Mouse (Mus musculus) liver, postnatal 0 days (tissue): ENCODE results near the gene Lrmda. TPM values are rescaled to one million over a fixed set of nuclear protein-coding genes. Genes with fewer than 3 reads are reported as not detected.

ENCODE experiments used
- ATAC-seq: fragments of 200-750 bp; cut with Nextera tagmentation; 2 replicates; pipeline ENCODE4 v1.8.0; 2017; ENCODE audit warnings: mild to moderate bottlenecking, moderate library complexity
- DNase-seq: peaks from one replicate; pipeline ENCODE4 v3.0.0-alpha.2; 2016
- H3K27ac ChIP-seq: fragments of 300-500 bp; sonication (generic); 2 replicates; pipeline ENCODE4 v1.5.1; 2014; ENCODE audit warnings: antibody characterized with exemption, moderate library complexity, mild to moderate bottlenecking, low read depth
- H3K27me3 ChIP-seq: fragments of 300-500 bp; sonication (generic); 2 replicates; pipeline ENCODE4 v1.6.1; 2014; ENCODE audit warnings: low read length, control low read depth, mixed read lengths; ENCODE audit not compliant: insufficient read depth
- H3K36me3 ChIP-seq: fragments of 300-500 bp; sonication (generic); replicated peaks from 2 replicates; pipeline ENCODE4 v1.6.1; 2014; ENCODE audit warnings: mild to moderate bottlenecking, control low read depth, low read length, moderate library complexity, mixed read lengths; ENCODE audit not compliant: insufficient read depth
- H3K4me1 ChIP-seq: fragments of 300-500 bp; sonication (generic); 2 replicates; pipeline ENCODE4 v1.6.1; 2014; ENCODE audit warnings: antibody characterized with exemption, mild to moderate bottlenecking, control low read depth; ENCODE audit not compliant: insufficient read depth
- H3K4me2 ChIP-seq: fragments of 300-500 bp; sonication (generic); 2 replicates; pipeline ENCODE4 v1.6.1; 2014; ENCODE audit warnings: low read depth, mild to moderate bottlenecking, low read length, moderate library complexity, mixed read lengths
- H3K4me3 ChIP-seq: fragments of 300-500 bp; sonication (generic); 2 replicates; pipeline ENCODE4 v1.5.1; 2014; ENCODE audit warnings: low read depth, low read length
- H3K9ac ChIP-seq: fragments of 300-500 bp; sonication (generic); replicated peaks from 2 replicates; pipeline ENCODE4 v1.6.1; 2014; ENCODE audit warnings: mild to moderate bottlenecking, moderate library complexity
- H3K9me3 ChIP-seq: fragments of 300-500 bp; sonication (generic); 2 replicates; pipeline ENCODE4 v1.6.1; 2016; ENCODE audit warnings: mild to moderate bottlenecking, control low read depth, low read length, mixed read lengths
- CTCF ChIP-seq: sonication (generic); IDR thresholded peaks from 2 replicates; pipeline ENCODE4 v1.5.1; 2016; ENCODE audit warnings: antibody characterized with exemption, low read depth
- EP300 ChIP-seq: IDR thresholded peaks from 2 replicates; pipeline ENCODE4 v1.6.1; 2016; ENCODE audit warnings: antibody characterized with exemption, low read depth, mild to moderate bottlenecking
- WGBS: fragments of 180-500 bp; shearing (Covaris S2); extraction: QIAGEN DNeasy Blood & Tissue Kit; methylation state at CpG from one replicate; pipeline ENCODE4 v1.1.7; 2014; ENCODE audit not compliant: insufficient replicate concordance; 5-methylcytosine and 5-hydroxymethylcytosine counted together
- polyA plus RNA-seq: library from polyadenylated mRNA; unstranded; fragments of >200 nt; fragmentation: Nextera tagmentation; extraction: Ambion mirVana; gene quantifications from 2 replicates; pipeline ENCODE4 v1.2.1, GENCODE M21; 2015

Gene Lrmda
- polyA plus RNA-seq, 1 experiment from 2014 or later: 0.28 TPM

- WGBS: 50% methylated on average over 5 of the region's 5 CpGs
- no peaks in the 10 kb centered on the region for H3K27me3 ChIP-seq
- ATAC-seq (no peak), DNase-seq (no peak)
- H3K4me3 ChIP-seq: no peak overlapping the region
- no peak overlapping the region for H3K27ac ChIP-seq
- TF ChIP-seq CTCF (no peak), EP300 (no peak)
- no peak overlapping the region for H3K9ac ChIP-seq
- H3K36me3 ChIP-seq: no peaks in the 10 kb centered on the region
- no peak overlapping the region for H3K4me2 ChIP-seq
- no peaks in the 10 kb centered on the region for H3K9me3 ChIP-seq
- H3K4me1 ChIP-seq: 0 out of 2 replicates have a peak, but pooled peaks cover 9% of the 10 kb centered on the region
Measured at GRCm38 (mm10) chr14:22017011-22017410, 2.5 kb upstream of the Lrmda start.

GRCm38 (mm10) chr14:22019949-22020845 lies 685 bp downstream of the Lrmda start:
- Histone ChIP-seq H3K4me2 (peak overlapping the region; percentile 95), H3K4me1 (0 out of 2 replicates have a peak, but pooled peaks cover 9% of the 10 kb centered on the region), H3K9me3 (no peaks in the 10 kb centered on the region), H3K27ac (peak overlapping the region; percentile 69), H3K36me3 (no peaks in the 10 kb centered on the region), H3K9ac (peak overlapping the region; percentile 65), H3K27me3 (no peaks in the 10 kb centered on the region), H3K4me3 (peak overlapping the region; percentile 55)
- WGBS: 15% methylated on average over 12 of the region's 12 CpGs
- no peak for DNase-seq
- no peak for TF ChIP-seq EP300
- TF ChIP-seq CTCF: no peak
- no peak for ATAC-seq

GRCm38 (mm10) chr14:22020885-22021284 lies 1.4 kb downstream of the Lrmda start:
- Histone ChIP-seq H3K36me3 (no peaks in the 10 kb centered on the region), H3K9ac (no peak overlapping the region), H3K4me2 (0 out of 2 replicates have a peak overlapping the region, but pooled peaks have one; percentile 95), H3K9me3 (no peaks in the 10 kb centered on the region), H3K27me3 (no peaks in the 10 kb centered on the region), H3K4me3 (no peak overlapping the region), H3K27ac (peak overlapping the region; percentile 69; the same call in 1 of the 2 replicates), H3K4me1 (0 out of 2 replicates have a peak, but pooled peaks cover 9% of the 10 kb centered on the region)
- TF ChIP-seq EP300 (no peak), CTCF (peak; percentile 59)
- 30% methylated on average over 2 of the region's 2 CpGs for WGBS
- DNase-seq (peak; percentile 28), ATAC-seq (peak; percentile 29; the same call in 1 of the 2 replicates)

GRCm38 (mm10) chr14:22023533-22023932 lies 4.0 kb downstream of the Lrmda start:
- ATAC-seq (no peak), DNase-seq (no peak)
- no peak overlapping the region for H3K27ac ChIP-seq
- no peak overlapping the region for H3K4me2 ChIP-seq
- WGBS: 33% methylated on average over 4 of the region's 4 CpGs
- no peak for TF ChIP-seq EP300
- no peak for TF ChIP-seq CTCF
- H3K4me1 ChIP-seq: 0 out of 2 replicates have a peak, but pooled peaks cover 9% of the 10 kb centered on the region
- H3K9ac ChIP-seq: no peak overlapping the region
- H3K36me3 ChIP-seq: no peaks in the 10 kb centered on the region
- no peak overlapping the region for H3K4me3 ChIP-seq
- no peaks in the 10 kb centered on the region for H3K9me3 ChIP-seq
- no peaks in the 10 kb centered on the region for H3K27me3 ChIP-seq

GRCm38 (mm10) chr14:22035900-22036299 lies 16.4 kb downstream of the Lrmda start:
- DNase-seq (no peak), ATAC-seq (no peak)
- Histone ChIP-seq H3K27ac (no peak overlapping the region), H3K27me3 (no peaks in the 10 kb centered on the region), H3K4me2 (no peak overlapping the region), H3K9me3 (no peaks in the 10 kb centered on the region), H3K9ac (no peak overlapping the region), H3K36me3 (no peaks in the 10 kb centered on the region), H3K4me3 (no peak overlapping the region), H3K4me1 (no peaks in the 10 kb centered on the region)
- WGBS: 68% methylated on average over 3 of the region's 3 CpGs
- TF ChIP-seq CTCF: no peak
- no peak for TF ChIP-seq EP300

GRCm38 (mm10) chr14:22036338-22036737 lies 16.8 kb downstream of the Lrmda start:
- Histone ChIP-seq H3K4me2 (no peak overlapping the region), H3K27me3 (no peaks in the 10 kb centered on the region)
- no peak for ATAC-seq

More at GRCm38 (mm10) chr14:22036338-22036737, 16.8 kb downstream of the Lrmda start:
- no peak overlapping the region for H3K27ac ChIP-seq
- DNase-seq: no peak
- H3K4me3 ChIP-seq: no peak overlapping the region
- WGBS: 81% methylated on average over 6 of the region's 6 CpGs
- no peaks in the 10 kb centered on the region for H3K9me3 ChIP-seq
- H3K4me1 ChIP-seq: no peaks in the 10 kb centered on the region
- H3K36me3 ChIP-seq: no peaks in the 10 kb centered on the region
- TF ChIP-seq EP300 (no peak), CTCF (no peak)
- H3K9ac ChIP-seq: no peak overlapping the region
